Mouse (Mus musculus): Measurements from ENCODE around the gene Cmtm3.

- TF ChIP-seq CTCF (IDR thresholded peaks at IDR 0.05; ENCODE audit: borderline replicate concordance, extremely low read depth, insufficient read depth, insufficient read length): no peak
- no peak for TF ChIP-seq POLR2A (IDR thresholded peaks at IDR 0.05; ENCODE audit: borderline replicate concordance, extremely low read depth, insufficient read depth, insufficient read length, poor library complexity, severe bottlenecking)
Measured at GRCm38 (mm10) chr8:104393767-104394166, 54.6 kb downstream of the Cmtm3 start.
